Mouse (Mus musculus) CH12.LX (cell line): ENCODE data around the gene Yars2. TPM values are rescaled to one million over a fixed set of nuclear protein-coding genes. Genes with fewer than 3 reads are reported as not detected.

Source experiments
- DNase-seq: peaks from one replicate; pipeline ENCODE4 v3.0.0-alpha.2; 2013; ENCODE audit errors: extremely low read depth
- H3K27ac ChIP-seq: 2 replicates; pipeline ENCODE4 v1.5.1; 2012; ENCODE audit warnings: low read depth, mild to moderate bottlenecking, control low read depth, moderate library complexity; ENCODE audit not compliant: insufficient read depth
- H3K27me3 ChIP-seq: replicated peaks from 2 replicates; pipeline ENCODE3; 2012; ENCODE audit warnings: inconsistent platforms
- H3K36me3 ChIP-seq, 2 experiments: replicated peaks in 1 of 2; 2 replicates each; pipeline versions ENCODE3 to v1.6.1; 2012; ENCODE audit warnings: inconsistent platforms in 1 of 2, low read length in 1 of 2, mild to moderate bottlenecking in 1 of 2, mixed read lengths in 1 of 2, moderate library complexity in 1 of 2; ENCODE audit not compliant: control insufficient read depth in 1 of 2, insufficient read depth in 1 of 2
- H3K4me1 ChIP-seq, 2 experiments: 2 replicates each; pipeline ENCODE4 v1.6.1; 2012; ENCODE audit warnings: inconsistent platforms in 1 of 2, moderate library complexity in 1 of 2; ENCODE audit not compliant: insufficient read depth in 2 of 2, control insufficient read depth in 1 of 2
- H3K4me2 ChIP-seq: 2 replicates; pipeline ENCODE4 v1.6.1; 2012; ENCODE audit warnings: low read depth, mild to moderate bottlenecking, control low read depth; ENCODE audit not compliant: poor library complexity, insufficient read depth, severe bottlenecking
- H3K4me3 ChIP-seq, 3 experiments: fragments of 150-350 bp in 1 of 3; sonication (generic) in 1 of 3; replicated peaks in 1 of 3; 2 replicates each; pipeline versions ENCODE3 to v1.5.1; 2011 to 2012; ENCODE audit warnings: low read depth in 2 of 3, low read length in 2 of 3, mild to moderate bottlenecking in 2 of 3, moderate library complexity in 2 of 3, control low read depth in 1 of 3, improper control_type of control experiment in 1 of 3, inconsistent platforms in 1 of 3, mixed read lengths in 1 of 3; ENCODE audit not compliant: poor library complexity in 1 of 3
- H3K79me2 ChIP-seq: replicated peaks from 2 replicates; pipeline ENCODE4 v1.6.1; 2012; ENCODE audit warnings: mild to moderate bottlenecking, moderate library complexity; ENCODE audit not compliant: control insufficient read depth, poor library complexity, insufficient read depth, severe bottlenecking; ENCODE audit errors: extremely low read depth
- H3K9ac ChIP-seq: 2 replicates; pipeline ENCODE4 v1.6.1; 2012; ENCODE audit warnings: low read depth, mild to moderate bottlenecking, control low read depth, moderate library complexity; ENCODE audit not compliant: insufficient read depth
- H3K9me3 ChIP-seq: replicated peaks from 2 replicates; pipeline ENCODE3; 2012; ENCODE audit warnings: low read length, inconsistent platforms, mixed read lengths
- BHLHE40 ChIP-seq: IDR thresholded peaks from 2 replicates; pipeline ENCODE4 v1.6.1; 2011; ENCODE audit warnings: mild to moderate bottlenecking, low read depth, low read length, improper control_type of control experiment
- CHD2 ChIP-seq: IDR thresholded peaks from 2 replicates; pipeline ENCODE4 v1.6.1; 2011; ENCODE audit warnings: low read length, improper control_type of control experiment
- E2F4 ChIP-seq: IDR thresholded peaks from 2 replicates; pipeline ENCODE4 v1.6.1; 2011; ENCODE audit warnings: low read depth, low read length, improper control_type of control experiment; ENCODE audit not compliant: insufficient replicate concordance
- ELF1 ChIP-seq: IDR thresholded peaks from 2 replicates; pipeline ENCODE4 v1.6.1; 2014; ENCODE audit warnings: low read depth, mild to moderate bottlenecking, inconsistent platforms, low read length, improper control_type of control experiment
- EP300 ChIP-seq: IDR thresholded peaks from 2 replicates; pipeline ENCODE4 v1.6.1; 2011; ENCODE audit warnings: low read length, improper control_type of control experiment
- ETS1 ChIP-seq: conservative IDR thresholded peaks from 2 replicates; pipeline ENCODE4 v1.6.1; 2012; ENCODE audit warnings: low read depth, mild to moderate bottlenecking, inconsistent platforms, low read length, improper control_type of control experiment, moderate library complexity
- GABPA ChIP-seq: IDR thresholded peaks from 2 replicates; pipeline ENCODE4 v1.6.1; 2012; ENCODE audit warnings: low read depth, low read length, improper control_type of control experiment, inconsistent platforms; ENCODE audit not compliant: insufficient replicate concordance
- HCFC1 ChIP-seq: IDR thresholded peaks from 2 replicates; pipeline ENCODE4 v1.6.1; 2012; ENCODE audit warnings: low read depth, mild to moderate bottlenecking, inconsistent platforms, low read length, improper control_type of control experiment
- IRF4 ChIP-seq: IDR thresholded peaks from 2 replicates; pipeline ENCODE4 v1.6.1; 2014; ENCODE audit warnings: low read depth, mild to moderate bottlenecking, inconsistent platforms, low read length, improper control_type of control experiment
- JUN ChIP-seq: IDR thresholded peaks from 2 replicates; pipeline ENCODE4 v1.6.1; 2011; ENCODE audit warnings: low read depth, mild to moderate bottlenecking, low read length, improper control_type of control experiment, moderate library complexity; ENCODE audit not compliant: insufficient read depth
- MEF2A ChIP-seq: IDR thresholded peaks from 2 replicates; pipeline ENCODE4 v1.6.1; 2014; ENCODE audit warnings: low read depth, mild to moderate bottlenecking, inconsistent platforms, low read length, improper control_type of control experiment, borderline replicate concordance
- MXI1 ChIP-seq: IDR thresholded peaks from 2 replicates; pipeline ENCODE4 v1.6.1; 2011; ENCODE audit warnings: mild to moderate bottlenecking, low read depth, low read length, improper control_type of control experiment
- NELFE ChIP-seq: IDR thresholded peaks from 2 replicates; pipeline ENCODE4 v1.6.1; 2011; ENCODE audit warnings: low read depth, low read length, improper control_type of control experiment
- POLR2A ChIP-seq: IDR thresholded peaks from 2 replicates; pipeline ENCODE4 v1.6.1; 2011; ENCODE audit warnings: low read depth, mild to moderate bottlenecking, improper control_type of control experiment, low read length
- POLR2AphosphoS2 ChIP-seq: IDR thresholded peaks from 2 replicates; pipeline ENCODE4 v1.6.1; 2011; ENCODE audit warnings: low read depth, low read length, improper control_type of control experiment
- SMC3 ChIP-seq: IDR thresholded peaks from 2 replicates; pipeline ENCODE4 v1.6.1; 2011; ENCODE audit warnings: low read depth, low read length, improper control_type of control experiment
- TBP ChIP-seq: conservative IDR thresholded peaks from 2 replicates; pipeline ENCODE4 v1.6.1; 2011; ENCODE audit warnings: low read depth, low read length, improper control_type of control experiment
- USF2 ChIP-seq: conservative IDR thresholded peaks from 2 replicates; pipeline ENCODE4 v1.6.1; 2011; ENCODE audit warnings: low read depth, low read length, improper control_type of control experiment
- dilution Hi-C: fragments of 300-500 bp; cut with MboI; formaldehyde crosslinking; loops from 2 replicates; pipeline ENCODE4 v1.14.3; 2020; ENCODE audit warnings: low sequenced_read_pairs; ENCODE audit not compliant: extremely low pct_unique_long_range_greater_than_20kb, extremely low pct_ligation_motif_present
- in situ Hi-C: fragments of 300-500 bp; cut with MboI; formaldehyde crosslinking; loops from 3 replicates; pipeline ENCODE4 v1.14.3; 2019; ENCODE audit warnings: low sequenced_read_pairs, low pct_ligation_motif_present, low pct_unique_long_range_greater_than_20kb, mixed read lengths
- polyA plus RNA-seq: library from polyadenylated mRNA; unstranded; fragments of >175 nt; gene quantifications from 2 replicates; pipeline ENCODE4 v1.2.1, GENCODE M21; 2012; ENCODE audit warnings: low read depth; ENCODE audit not compliant: insufficient read length
- total RNA-seq, 2 experiments: library from RNA; depleted of rRNA; stranded (reverse); fragments of 300-350 nt in 1 of 2; fragments of >200 nt in 1 of 2; gene quantifications; 2 replicates each; pipeline ENCODE4 v1.2.3; 2012 to 2014

Gene Yars2
- total and polyA plus RNA-seq, 3 experiments: 40.9 to 112 (median 56.0) TPM

DNA sequence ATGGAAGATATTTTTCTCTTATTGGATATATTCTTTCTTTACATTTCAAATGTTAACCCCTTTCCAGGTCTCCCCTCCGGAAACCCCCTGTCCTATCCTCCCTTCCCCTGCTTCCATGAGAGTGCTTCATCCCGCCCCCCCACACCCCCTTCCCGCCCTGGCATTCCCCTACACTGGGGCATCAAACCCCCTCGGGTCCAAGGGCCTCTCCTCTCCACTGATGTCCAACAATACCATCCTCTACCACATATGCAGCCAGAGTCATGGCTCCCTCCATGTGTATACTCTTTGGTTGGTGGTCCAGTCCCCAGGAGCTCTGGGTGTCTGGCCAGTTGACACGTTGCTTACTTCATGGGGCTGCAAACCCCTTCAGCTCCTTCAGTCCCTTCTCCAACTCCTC is 8.6 kb downstream of the Yars2 start:
- in situ Hi-C loops: no loop called here
- no peak overlapping the region for H3K4me2 ChIP-seq
- TF ChIP-seq USF2 (no peak), MEF2A (no peak)
- TF ChIP-seq, all 38 proteins: peak for 0
- Histone ChIP-seq H3K27me3 (no peaks in the 10 kb centered on the region), H3K9me3 (no peaks in the 10 kb centered on the region), H3K9ac (no peak overlapping the region), H3K4me1 (peaks cover 0 to 8% of the 10 kb centered on the region in 2 experiments; a peak in 1 of 4 replicates), H3K4me3 (no peak overlapping the region), H3K79me2 (0 out of 2 replicates have a peak, but pooled peaks cover 3% of the 10 kb centered on the region), H3K27ac (no peak overlapping the region), H3K36me3 (peaks cover 51 to 84% of the 10 kb centered on the region in 2 experiments)
- dilution Hi-C loops: no loop called here
- DNase-seq: no peak

GRCm38 (mm10) chr16:16325775-16326336 is 23.1 kb downstream of the Yars2 start:
- Histone ChIP-seq H3K9me3 (no peaks in the 10 kb centered on the region), H3K27me3 (no peaks in the 10 kb centered on the region), H3K36me3 (peaks cover 36 to 78% of the 10 kb centered on the region in 2 experiments), H3K4me1 (no peaks in the 10 kb centered on the region), H3K79me2 (no peaks in the 10 kb centered on the region; the same call in 1 of the 2 replicates), H3K9ac (no peak overlapping the region), H3K4me2 (no peak overlapping the region), H3K4me3 (no peak overlapping the region), H3K27ac (no peak overlapping the region)
- no peak for DNase-seq
- TF ChIP-seq TBP: no peak
- no peak for TF ChIP-seq MXI1
- no peak for TF ChIP-seq ETS1
- TF ChIP-seq JUN: no peak
- no peak for TF ChIP-seq NELFE
- no peak for TF ChIP-seq EP300
- TF ChIP-seq SMC3: no peak
- no peak for TF ChIP-seq USF2
- TF ChIP-seq IRF4: no peak
- dilution Hi-C loops: no loop called here
- in situ Hi-C loops: no loop called here

DNA sequence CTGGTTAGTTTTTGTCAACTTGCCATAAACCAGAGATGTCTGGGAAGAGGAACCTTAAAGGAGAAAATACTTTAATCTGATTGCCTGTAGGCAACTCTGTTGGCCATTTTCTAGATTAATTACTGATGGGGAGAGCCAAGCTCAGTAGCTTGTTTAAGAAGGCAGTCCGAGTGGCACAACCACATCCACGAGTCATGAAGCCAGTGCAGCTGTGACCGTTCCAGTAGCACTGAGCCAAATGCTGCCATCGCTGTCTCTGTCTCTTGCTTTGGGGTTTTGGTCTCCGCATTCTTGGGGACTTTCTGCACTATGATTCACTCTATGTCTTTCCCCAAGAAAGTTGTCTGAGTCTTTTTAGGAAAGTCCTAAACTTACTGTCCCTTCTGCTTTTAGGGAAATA is 43.7 kb downstream of the Yars2 start:
- H3K79me2 ChIP-seq: peaks cover 27% of the 10 kb centered on the region
- H3K36me3 ChIP-seq: peaks cover 12 to 64% of the 10 kb centered on the region in 2 experiments
- H3K27ac ChIP-seq: no peak overlapping the region
- no peak for DNase-seq
- TF ChIP-seq E2F4 (no peak), POLR2AphosphoS2 (no peak), ETS1 (no peak), POLR2A (no peak), CHD2 (no peak), JUN (no peak), BHLHE40 (no peak), HCFC1 (no peak), ELF1 (no peak), GABPA (no peak), NELFE (no peak)
- TF ChIP-seq, all 38 proteins: peak for 0
- in situ Hi-C loops (no loop called here), dilution Hi-C loops (no loop called here)
- Histone ChIP-seq H3K4me1 (peaks cover 0 to 2% of the 10 kb centered on the region in 2 experiments; a peak in 1 of 4 replicates), H3K4me2 (no peak overlapping the region), H3K27me3 (no peaks in the 10 kb centered on the region), H3K4me3 (no peak overlapping the region), H3K9me3 (no peaks in the 10 kb centered on the region), H3K9ac (no peak overlapping the region)
